Mouse (Mus musculus) midbrain, postnatal 0 days (tissue): ENCODE results near the gene Asrgl1. TPM values are rescaled to one million over a fixed set of nuclear protein-coding genes. Genes with fewer than 3 reads are reported as not detected.

ENCODE experiments used
- ATAC-seq: fragments of 200-750 bp; cut with Nextera tagmentation; 2 replicates; pipeline ENCODE4 v1.8.0; 2017; ENCODE audit warnings: moderate number of reproducible peaks, mild to moderate bottlenecking, moderate TSS enrichment, moderate library complexity; ENCODE audit not compliant: low FRiP score
- DNase-seq: peaks from one replicate; pipeline ENCODE4 v3.0.0-alpha.2; 2015; ENCODE audit warnings: low spot score
- H3K27ac ChIP-seq: fragments of 300-500 bp; sonication (generic); 2 replicates; pipeline ENCODE4 v1.5.1; 2014; ENCODE audit warnings: low read depth, mild to moderate bottlenecking, low read length, mixed read lengths
- H3K27me3 ChIP-seq: fragments of 300-500 bp; sonication (generic); 2 replicates; pipeline ENCODE4 v1.6.1; 2014; ENCODE audit warnings: low read length, control low read depth, mixed read lengths; ENCODE audit not compliant: insufficient read depth
- H3K36me3 ChIP-seq: fragments of 300-500 bp; sonication (generic); 2 replicates; pipeline ENCODE4 v1.6.1; 2014; ENCODE audit warnings: low read length, control low read depth, mixed read lengths; ENCODE audit not compliant: insufficient read depth
- H3K4me1 ChIP-seq: fragments of 300-500 bp; sonication (generic); 2 replicates; pipeline ENCODE4 v1.6.1; 2014; ENCODE audit warnings: mild to moderate bottlenecking, control low read depth, antibody characterized with exemption, low read length, mixed read lengths; ENCODE audit not compliant: insufficient read depth
- H3K4me2 ChIP-seq: fragments of 300-500 bp; sonication (generic); 2 replicates; pipeline ENCODE4 v1.6.1; 2014; ENCODE audit warnings: low read depth, mild to moderate bottlenecking, low read length, mixed read lengths; ENCODE audit not compliant: poor library complexity, severe bottlenecking
- H3K4me3 ChIP-seq: fragments of 300-500 bp; sonication (generic); 2 replicates; pipeline ENCODE4 v1.5.1; 2014; ENCODE audit warnings: low read depth, mild to moderate bottlenecking, low read length, moderate library complexity
- H3K9ac ChIP-seq: fragments of 300-500 bp; sonication (generic); replicated peaks from 2 replicates; pipeline ENCODE4 v1.6.1; 2014; ENCODE audit warnings: mild to moderate bottlenecking, low read length, moderate library complexity, mixed read lengths; ENCODE audit not compliant: poor library complexity, severe bottlenecking
- H3K9me3 ChIP-seq: fragments of 300-500 bp; sonication (generic); 2 replicates; pipeline ENCODE4 v1.6.1; 2016; ENCODE audit warnings: low read length, control low read depth
- CTCF ChIP-seq: IDR thresholded peaks from 2 replicates; pipeline ENCODE4 v1.5.1; 2016; ENCODE audit warnings: antibody characterized with exemption, mild to moderate bottlenecking
- WGBS: fragments of 180-500 bp; shearing (Covaris S2); extraction: QIAGEN DNeasy Blood & Tissue Kit; methylation state at CpG from one replicate; pipeline ENCODE4 v1.1.7; 2014; 5-methylcytosine and 5-hydroxymethylcytosine counted together
- polyA plus RNA-seq: library from polyadenylated mRNA; unstranded; fragments of >200 nt; fragmentation: Nextera tagmentation; extraction: Ambion mirVana; gene quantifications from 2 replicates; pipeline ENCODE4 v1.2.1, GENCODE M21; 2015
- total RNA-seq: library from RNA; depleted of rRNA; stranded (reverse); fragments of >200 nt; gene quantifications from 2 replicates; pipeline ENCODE4 v1.2.3, GENCODE M21; 2014

Asrgl1 gene
- total and polyA plus RNA-seq, 2 experiments from 2014 or later: 33.4 to 45.4 TPM

- Histone ChIP-seq H3K4me3 (no peak overlapping the region), H3K36me3 (no peaks in the 10 kb centered on the region), H3K4me2 (no peak overlapping the region), H3K27me3 (no peaks in the 10 kb centered on the region), H3K4me1 (no peaks in the 10 kb centered on the region), H3K9ac (no peak overlapping the region), H3K27ac (no peak overlapping the region), H3K9me3 (no peaks in the 10 kb centered on the region)
- TF ChIP-seq CTCF: no peak
- DNase-seq (no peak), ATAC-seq (no peak)
- 87% methylated on average over 17 of the region's 17 CpGs for WGBS
Observed at GRCm38 (mm10) chr19:9100297-9101061, 35.0 kb downstream of the Asrgl1 start.

GRCm38 (mm10) chr19:9099751-9100150 is 35.7 kb downstream of the Asrgl1 start:
- ATAC-seq (no peak), DNase-seq (no peak)
- no peaks in the 10 kb centered on the region for H3K36me3 ChIP-seq
- H3K9me3 ChIP-seq: no peaks in the 10 kb centered on the region
- no peak overlapping the region for H3K4me2 ChIP-seq
- 91% methylated on average over 8 of the region's 8 CpGs for WGBS
- no peak for TF ChIP-seq CTCF
- H3K4me3 ChIP-seq: no peak overlapping the region
- no peak overlapping the region for H3K27ac ChIP-seq
- H3K27me3 ChIP-seq: no peaks in the 10 kb centered on the region
- no peak overlapping the region for H3K9ac ChIP-seq
- H3K4me1 ChIP-seq: no peaks in the 10 kb centered on the region

GRCm38 (mm10) chr19:9097441-9097840 is 38.0 kb downstream of the Asrgl1 start:
- no peak for TF ChIP-seq CTCF
- Histone ChIP-seq H3K4me2 (no peak overlapping the region), H3K9me3 (no peaks in the 10 kb centered on the region), H3K9ac (no peak overlapping the region), H3K27me3 (no peaks in the 10 kb centered on the region), H3K27ac (no peak overlapping the region), H3K36me3 (no peaks in the 10 kb centered on the region), H3K4me1 (no peaks in the 10 kb centered on the region), H3K4me3 (no peak overlapping the region)
- 76% methylated on average over 13 of the region's 13 CpGs for WGBS
- ATAC-seq (no peak), DNase-seq (peak; percentile 11)

GRCm38 (mm10) chr19:9095111-9095510 is 40.3 kb downstream of the Asrgl1 start:
- Histone ChIP-seq H3K27ac (no peak overlapping the region), H3K27me3 (no peaks in the 10 kb centered on the region), H3K4me2 (no peak overlapping the region), H3K4me3 (no peak overlapping the region), H3K9ac (no peak overlapping the region), H3K36me3 (no peaks in the 10 kb centered on the region), H3K9me3 (no peaks in the 10 kb centered on the region), H3K4me1 (no peaks in the 10 kb centered on the region)
- ATAC-seq: no peak
- no peak for DNase-seq
- 76% methylated on average over 5 of the region's 5 CpGs for WGBS
- TF ChIP-seq CTCF: no peak

GRCm38 (mm10) chr19:9090709-9091108 is 44.7 kb downstream of the Asrgl1 start:
- Histone ChIP-seq H3K36me3 (no peaks in the 10 kb centered on the region), H3K4me2 (no peak overlapping the region), H3K9me3 (no peaks in the 10 kb centered on the region), H3K4me3 (no peak overlapping the region), H3K27me3 (no peaks in the 10 kb centered on the region), H3K9ac (no peak overlapping the region), H3K4me1 (no peaks in the 10 kb centered on the region), H3K27ac (no peak overlapping the region)
- DNase-seq: no peak
- no peak for TF ChIP-seq CTCF
- WGBS: 70% methylated on average over 2 of the region's 2 CpGs
- no peak for ATAC-seq

GRCm38 (mm10) chr19:9090191-9090590 is 45.2 kb downstream of the Asrgl1 start:
- H3K27ac ChIP-seq: no peak overlapping the region
- DNase-seq: no peak
- no peaks in the 10 kb centered on the region for H3K36me3 ChIP-seq
- no peaks in the 10 kb centered on the region for H3K4me1 ChIP-seq
- H3K9me3 ChIP-seq: no peaks in the 10 kb centered on the region
- H3K9ac ChIP-seq: no peak overlapping the region
- TF ChIP-seq CTCF: no peak
- 72% methylated on average over 4 of the region's 4 CpGs for WGBS
- H3K4me2 ChIP-seq: no peak overlapping the region
- ATAC-seq: no peak
- H3K4me3 ChIP-seq: no peak overlapping the region
- H3K27me3 ChIP-seq: no peaks in the 10 kb centered on the region
